Mouse (Mus musculus): ENCODE measurements at regions not wholly inside any gene's neighbourhood (a gene's known extent, or its start where the extent isn't known, plus 50 kb on each side); places are given as distances from the start of the nearest gene placed in this dataset.
"Not testable (repeated sequence)": the region's sequence is repeated elsewhere in the genome, so short reads cannot be mapped to it uniquely, and the experiment has no call there.

DNA sequence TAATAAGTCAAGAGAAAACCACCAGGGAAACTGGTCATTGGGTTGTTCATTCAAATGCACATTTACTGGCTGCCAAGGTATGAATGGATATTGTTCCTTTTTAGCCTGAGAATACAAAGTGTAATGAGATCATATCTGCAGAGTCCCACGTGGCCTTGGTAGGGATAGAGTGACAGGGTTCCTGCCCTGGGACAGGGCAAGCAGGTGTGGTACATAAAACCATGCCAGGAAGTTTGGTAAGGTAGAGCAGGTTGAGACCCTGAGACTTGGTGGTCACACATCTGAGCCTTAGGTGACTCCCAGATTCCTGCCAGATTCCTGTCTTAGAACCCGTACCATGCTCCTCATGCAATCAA lies 320.5 kb downstream of the Tm4sf1 start:
- no peak for DNase-seq (ENCODE audit: low read depth, low spot score)

DNA sequence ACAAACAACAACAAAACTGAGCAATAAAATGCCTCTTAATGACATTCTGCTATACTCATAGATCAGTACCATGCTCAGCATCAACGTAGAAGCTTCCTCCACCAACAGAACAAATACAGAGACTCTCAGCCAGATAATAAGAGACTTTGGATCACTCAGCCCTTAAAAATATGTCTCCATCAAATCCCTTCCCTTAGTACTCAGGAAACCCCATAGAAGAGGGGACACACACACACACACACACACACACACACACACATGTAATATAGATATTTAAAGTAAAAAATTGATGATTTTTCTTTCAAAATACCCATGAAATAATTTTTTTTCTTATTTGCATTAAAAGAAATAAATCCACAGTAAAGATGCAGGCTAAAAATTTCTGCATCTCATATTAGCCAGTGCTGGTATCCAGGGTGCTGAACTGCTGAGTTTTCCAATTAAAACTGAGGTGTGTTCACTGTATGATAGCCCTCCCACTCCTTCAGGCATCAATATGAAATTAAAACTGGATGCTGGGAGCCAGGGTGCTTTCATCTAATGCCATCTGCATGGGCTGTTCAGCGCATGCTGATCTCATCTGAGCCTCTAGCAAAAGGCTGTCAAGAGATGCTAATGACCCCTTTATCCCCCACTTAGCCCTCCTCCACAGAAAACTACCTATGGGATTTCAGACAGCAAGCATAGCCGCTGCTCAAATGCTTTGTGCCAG lies 321.0 kb downstream of the Tm4sf1 start:
- DNase-seq (ENCODE audit: low read depth, low spot score), result no peak

DNA sequence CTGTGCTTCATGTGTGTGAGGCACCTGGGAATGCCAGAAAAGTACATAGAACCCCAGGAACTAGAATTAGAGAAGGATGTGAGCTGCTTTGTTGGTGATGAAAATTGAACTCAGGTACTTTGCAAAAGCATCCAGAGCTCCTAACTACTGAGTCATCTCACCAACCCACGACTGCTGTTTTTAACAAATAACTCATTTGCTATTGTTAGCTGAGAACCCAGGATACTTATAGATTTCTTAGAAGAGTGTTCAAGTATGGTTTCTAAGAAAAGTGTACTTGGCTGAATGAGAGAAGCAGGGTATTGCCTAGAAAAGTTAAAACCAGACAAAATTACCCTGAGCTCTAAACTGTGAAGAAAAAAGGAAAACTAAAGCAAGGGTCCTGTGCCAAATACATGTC lies 335.8 kb downstream of the Tm4sf1 start:
- DNase-seq (ENCODE audit: low read depth, low spot score), result no peak

DNA sequence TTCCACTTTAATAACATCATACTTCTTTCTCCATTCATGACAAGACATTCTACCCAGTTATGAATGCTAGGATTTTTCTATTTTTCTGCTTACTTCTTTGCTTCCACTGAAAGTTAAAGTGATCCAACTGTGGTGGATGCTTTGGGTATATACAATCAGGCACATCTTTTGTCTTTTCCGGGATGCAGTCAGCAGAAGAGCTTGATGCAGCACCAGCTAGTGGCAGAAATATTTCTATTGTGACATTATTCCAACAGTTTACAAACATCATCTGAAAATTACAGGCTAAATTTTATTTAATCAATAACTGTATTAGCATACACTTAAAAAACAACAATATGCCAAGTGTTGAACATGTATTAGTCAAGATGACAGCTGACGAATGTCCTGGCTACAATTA lies 336.3 kb downstream of the Tm4sf1 start:
- no peak for DNase-seq (ENCODE audit: low read depth, low spot score)

DNA sequence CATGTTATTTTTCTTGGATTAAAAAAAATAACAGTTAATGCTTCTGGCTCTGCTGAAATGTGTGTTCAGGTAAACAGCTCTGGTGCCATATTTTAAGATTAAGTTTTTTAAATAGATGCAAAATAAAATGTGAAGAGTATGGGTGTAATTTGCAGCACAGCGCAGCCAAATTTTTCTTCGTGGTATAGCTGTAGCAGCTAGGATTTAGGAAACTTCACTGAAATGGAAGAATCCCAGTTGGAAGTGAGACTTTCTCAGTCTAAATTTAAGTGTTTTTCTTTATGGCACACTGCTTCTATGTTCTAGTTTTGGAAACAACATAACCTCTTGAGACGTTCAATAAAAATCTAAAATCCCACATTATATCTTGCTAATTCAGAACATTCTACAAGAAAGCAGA lies 337.6 kb downstream of the Tm4sf1 start:
- no peak for DNase-seq (ENCODE audit: low read depth, low spot score)

DNA sequence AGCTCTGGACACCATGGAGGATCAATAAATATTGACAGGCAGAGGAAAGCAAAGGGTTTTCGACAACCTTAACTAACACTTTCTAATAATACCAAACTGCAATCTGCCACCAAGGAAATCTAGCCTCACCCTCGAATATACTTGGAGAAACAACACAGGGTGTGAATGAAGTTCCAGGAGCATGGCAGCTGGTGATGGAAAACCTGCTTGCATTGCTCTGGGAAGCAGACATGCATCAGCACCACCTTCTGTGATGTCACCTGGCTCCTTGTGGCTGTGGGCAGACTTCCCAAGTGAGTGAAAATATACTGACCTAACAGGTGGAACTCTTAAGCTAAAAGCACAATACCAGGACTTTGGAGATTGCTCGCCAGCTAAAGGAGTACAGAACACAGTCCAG lies 338.5 kb downstream of the Tm4sf1 start:
- no peak for DNase-seq (ENCODE audit: low read depth, low spot score)

DNA sequence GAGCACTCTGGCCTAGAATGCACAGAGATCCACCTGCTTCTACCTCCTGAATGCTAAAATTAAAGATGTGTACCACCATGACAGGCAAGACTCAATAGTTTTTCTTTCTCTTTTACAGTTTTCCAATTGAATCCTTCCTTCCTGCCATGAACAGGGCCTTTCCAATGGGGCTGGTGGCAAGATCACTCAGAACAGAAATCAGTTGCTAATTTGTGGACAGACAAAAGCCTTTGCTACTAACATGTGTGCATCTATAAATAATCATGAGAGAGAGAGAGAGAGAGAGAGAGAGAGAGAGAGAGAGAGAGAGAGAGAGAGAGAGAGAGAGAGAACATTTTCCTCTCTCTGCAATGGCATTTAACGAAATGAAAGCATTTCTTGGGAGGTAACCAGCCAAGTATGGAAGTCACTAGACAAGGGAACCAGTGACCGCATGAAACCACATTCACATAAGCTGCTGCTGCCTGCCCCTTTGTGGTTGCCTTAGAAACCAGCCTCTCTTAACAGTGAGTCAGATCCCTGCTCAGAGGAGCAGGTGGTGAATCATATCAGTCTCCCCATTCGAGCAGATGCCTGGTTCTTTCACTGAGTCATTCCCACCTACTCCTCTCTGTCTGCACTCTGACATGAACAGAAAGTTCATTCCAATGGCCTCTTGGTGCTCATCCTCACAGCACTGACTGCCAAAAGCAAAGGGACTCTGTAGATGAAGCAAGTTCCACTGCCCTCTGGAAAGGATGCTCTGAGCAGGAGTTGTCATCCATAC lies 339.4 kb downstream of the Tm4sf1 start:
- DNase-seq (ENCODE audit: low read depth, low spot score), result no peak

DNA sequence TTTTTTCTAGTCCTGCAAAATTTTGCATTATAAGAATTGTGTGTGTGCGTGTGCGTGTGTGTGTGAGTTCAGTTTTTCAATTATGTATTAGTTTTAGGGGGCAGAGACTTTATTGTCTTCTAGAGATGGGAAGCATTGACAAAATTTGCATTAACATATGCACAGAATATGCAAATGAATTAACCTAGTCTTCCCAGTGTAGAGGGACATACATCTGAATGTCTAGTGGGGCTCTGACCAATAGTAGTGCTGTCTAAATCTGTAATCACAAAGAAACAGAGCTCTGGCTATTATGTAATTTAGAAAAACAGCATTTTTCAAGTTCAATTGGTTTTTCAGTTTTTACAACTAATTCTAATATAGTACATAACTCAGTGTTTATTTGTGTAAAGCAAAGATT lies 344.8 kb downstream of the Tm4sf1 start:
- DNase-seq (ENCODE audit: low read depth, low spot score), result no peak

DNA sequence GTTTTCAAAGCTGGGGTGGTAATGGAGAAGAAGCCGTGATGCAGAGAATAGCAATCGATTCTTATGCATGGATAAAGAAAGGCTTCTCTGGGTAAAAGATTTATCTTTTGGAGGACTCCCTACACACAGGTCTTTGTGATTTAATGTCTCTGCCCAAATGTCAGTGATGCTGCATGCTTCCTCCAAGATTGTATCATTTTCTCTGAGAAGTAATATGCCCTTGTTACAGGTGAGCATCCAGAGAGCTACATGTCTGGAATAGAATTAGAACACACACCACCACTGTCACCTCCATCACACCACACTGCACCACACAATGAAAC lies 346.0 kb downstream of the Tm4sf1 start:
- no peak for DNase-seq (ENCODE audit: low read depth, low spot score)

DNA sequence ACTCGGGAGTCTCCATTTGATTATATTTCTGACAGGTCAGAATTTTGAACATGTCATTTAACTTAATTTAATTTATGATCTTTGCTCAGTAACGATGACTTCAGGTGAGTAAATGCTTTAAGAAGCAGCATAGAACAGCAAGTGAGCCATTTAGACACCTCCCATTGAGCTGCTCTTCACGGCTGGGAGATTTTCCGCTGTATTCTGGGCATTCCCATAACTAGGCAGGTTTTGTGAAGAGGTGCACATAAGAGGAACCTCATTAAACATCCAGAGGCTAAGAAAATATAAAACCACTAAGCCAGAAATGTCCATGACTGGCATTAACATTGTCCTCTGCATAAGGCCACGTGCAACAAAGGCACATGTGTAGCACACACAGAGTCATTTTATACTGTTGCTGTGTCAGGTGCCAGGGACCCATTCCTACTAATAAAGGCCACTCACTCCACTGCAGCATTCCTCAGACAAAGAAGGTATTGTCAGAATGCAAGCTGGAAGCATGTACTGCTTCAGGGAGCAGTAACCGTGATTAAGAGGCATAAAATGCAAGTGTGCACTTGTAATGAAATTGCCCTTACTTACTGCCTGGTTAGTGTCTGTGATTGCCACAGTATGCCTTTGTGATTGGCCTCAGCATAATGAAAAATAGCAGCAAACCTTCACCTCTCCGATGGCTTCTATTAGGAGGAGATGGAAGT lies 346.5 kb downstream of the Tm4sf1 start:
- DNase-seq (ENCODE audit: low read depth, low spot score), result no peak

DNA sequence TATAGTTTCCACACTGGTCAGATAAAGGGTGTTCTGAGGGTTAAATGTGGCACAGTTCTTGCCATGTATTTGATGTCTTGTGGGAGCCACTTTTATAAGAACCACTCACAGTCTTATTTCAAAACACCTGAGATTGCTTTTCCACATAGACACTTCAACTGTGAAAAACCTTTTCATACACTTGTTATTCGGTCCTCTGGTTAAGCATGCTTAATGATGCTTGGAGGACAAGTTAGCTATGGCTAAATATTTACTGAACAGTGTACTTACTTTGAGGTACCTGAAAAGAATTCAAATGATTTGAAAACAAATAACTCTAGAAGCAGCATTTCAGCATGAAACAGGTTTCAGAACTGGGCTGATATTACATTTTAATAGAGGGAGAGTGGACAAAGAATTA lies 359.2 kb downstream of the Tm4sf1 start:
- DNase-seq (ENCODE audit: low read depth, low spot score), result not testable (repeated sequence)

DNA sequence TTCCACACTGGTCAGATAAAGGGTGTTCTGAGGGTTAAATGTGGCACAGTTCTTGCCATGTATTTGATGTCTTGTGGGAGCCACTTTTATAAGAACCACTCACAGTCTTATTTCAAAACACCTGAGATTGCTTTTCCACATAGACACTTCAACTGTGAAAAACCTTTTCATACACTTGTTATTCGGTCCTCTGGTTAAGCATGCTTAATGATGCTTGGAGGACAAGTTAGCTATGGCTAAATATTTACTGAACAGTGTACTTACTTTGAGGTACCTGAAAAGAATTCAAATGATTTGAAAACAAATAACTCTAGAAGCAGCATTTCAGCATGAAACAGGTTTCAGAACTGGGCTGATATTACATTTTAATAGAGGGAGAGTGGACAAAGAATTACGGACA lies 372.8 kb downstream of the Tm4sf1 start:
- not testable (repeated sequence) for DNase-seq (ENCODE audit: low read depth, low spot score)

DNA sequence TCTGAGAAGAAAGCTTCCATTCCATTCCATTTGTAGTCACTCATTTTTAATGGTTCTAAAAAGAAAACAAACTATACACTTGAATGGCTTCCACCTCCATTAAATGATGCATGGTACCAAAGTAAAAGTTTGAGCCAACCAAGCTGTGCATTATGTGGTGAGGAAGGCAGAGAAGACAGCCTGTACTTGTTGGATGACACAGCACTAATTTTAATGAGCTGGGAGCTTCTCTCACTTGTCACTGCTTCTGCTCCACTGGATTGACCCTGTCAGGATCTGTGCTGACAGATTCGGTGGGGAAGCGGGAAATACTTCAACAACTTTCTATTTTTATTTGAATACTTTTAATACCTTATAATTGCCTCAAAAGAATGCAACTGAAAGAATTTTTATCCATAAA lies 403.3 kb downstream of the Tm4sf1 start:
- no peak for DNase-seq (ENCODE audit: low read depth, low spot score)

DNA sequence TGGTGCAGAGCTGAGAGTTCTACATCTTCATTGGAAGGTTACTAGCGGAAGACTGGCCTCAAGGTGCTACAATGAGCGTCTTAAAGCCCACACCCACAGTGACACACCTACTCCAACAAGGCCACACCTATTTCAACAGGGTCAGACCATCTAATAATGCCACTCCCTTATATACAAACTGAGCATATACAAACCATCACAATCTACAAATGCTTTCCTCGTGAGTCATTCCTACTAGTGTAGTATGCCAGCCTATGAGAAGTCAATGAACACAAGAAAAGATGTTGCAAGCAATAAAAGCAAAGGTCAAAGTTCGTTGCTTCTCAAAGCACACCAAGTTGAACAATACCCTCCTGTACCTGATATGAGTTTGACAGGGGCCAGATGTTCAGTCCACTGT lies 424.7 kb downstream of the Tm4sf1 start:
- no peak for DNase-seq (ENCODE audit: low read depth, low spot score)

DNA sequence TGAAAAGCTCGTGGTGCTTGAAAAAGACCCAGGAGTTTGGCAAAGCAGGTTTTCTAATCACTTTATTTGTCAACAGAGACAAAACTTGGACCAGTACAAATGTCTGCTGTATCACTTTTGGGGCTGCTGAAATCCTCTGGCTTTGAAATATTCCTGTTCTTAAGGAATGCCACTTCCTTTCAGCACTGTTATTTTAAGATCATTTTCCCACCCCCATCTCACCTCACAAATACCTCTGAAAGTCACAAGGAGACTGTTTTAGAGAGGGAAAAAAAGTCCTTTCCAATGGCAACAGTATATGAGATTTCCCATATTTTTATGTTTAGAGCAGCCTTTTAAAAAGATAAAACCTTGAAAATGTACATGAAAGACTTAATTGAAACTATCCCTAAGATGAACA lies 438.2 kb downstream of the Tm4sf1 start:
- no peak for DNase-seq (ENCODE audit: low read depth, low spot score)

DNA sequence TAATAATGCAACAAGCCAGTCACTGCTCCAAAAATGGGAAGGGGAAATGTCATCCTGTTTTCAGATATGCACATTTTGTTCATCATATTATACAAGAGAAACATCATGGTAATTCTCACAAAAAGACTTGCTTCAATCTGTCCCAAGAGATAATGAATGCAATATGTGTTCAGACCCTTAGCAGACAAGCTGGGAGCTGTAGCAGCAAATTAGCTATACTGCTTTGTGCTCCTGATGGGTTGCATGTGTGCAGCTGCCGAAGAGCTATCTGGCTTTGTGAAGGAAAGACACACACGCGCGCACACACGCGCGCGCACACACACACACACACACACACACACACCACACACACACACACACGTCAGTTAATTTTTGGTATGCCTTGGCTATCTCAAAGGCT lies 441.9 kb downstream of the Tm4sf1 start:
- no peak for DNase-seq (ENCODE audit: low read depth, low spot score)

DNA sequence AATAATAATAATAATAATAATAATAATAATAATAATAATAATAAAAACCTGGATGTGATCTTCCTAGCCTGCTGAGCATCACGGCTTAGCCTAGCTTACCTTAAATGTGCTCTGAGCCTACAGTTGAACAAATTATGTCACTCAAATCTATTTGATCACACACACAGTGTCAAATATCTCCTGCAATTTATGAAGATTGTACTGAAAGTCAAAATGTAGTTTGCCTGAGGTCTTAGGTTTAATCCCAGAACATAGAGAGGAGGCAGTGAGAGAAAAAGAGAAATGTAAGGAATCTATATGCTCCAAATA lies 456.4 kb downstream of the Tm4sf1 start:
- DNase-seq (ENCODE audit: low read depth, low spot score), result no peak

DNA sequence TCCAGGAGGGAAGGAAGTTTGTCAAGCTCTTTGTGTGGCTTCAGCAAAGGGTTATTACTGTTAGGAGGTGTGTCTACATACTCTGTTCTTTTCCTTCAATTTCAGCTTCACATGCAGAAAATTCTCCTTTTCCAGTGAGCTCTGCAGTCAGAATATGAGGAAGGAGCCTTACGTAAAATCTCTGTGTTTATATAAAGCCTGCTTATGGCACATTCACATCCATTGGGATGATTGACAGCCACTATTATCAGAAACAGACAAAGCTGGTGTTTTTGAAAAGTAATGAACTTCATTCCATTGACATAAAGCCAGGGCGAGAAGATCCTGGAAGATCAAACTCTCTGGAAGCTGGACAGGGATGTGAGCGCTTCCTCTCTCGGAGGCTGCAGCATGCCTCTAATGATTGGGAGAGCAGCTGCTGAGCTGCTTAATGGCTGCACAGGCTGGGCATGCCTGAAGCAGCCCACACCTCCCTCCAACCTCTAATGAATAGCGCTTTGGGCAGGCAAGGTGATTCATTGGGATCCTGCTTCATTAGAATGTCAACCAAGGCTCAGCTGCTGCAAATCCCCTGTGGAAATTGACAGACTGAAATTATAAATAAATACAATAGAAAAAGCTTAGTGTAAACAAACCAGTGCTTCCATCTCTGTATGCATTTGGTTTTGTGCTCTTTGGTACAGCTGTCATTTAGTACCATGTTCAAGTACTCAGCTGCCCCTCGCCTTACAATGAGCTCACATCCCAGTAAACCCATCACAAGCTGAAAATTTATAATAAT lies 456.9 kb downstream of the Tm4sf1 start:
- DNase-seq (ENCODE audit: low read depth, low spot score), result no peak

DNA sequence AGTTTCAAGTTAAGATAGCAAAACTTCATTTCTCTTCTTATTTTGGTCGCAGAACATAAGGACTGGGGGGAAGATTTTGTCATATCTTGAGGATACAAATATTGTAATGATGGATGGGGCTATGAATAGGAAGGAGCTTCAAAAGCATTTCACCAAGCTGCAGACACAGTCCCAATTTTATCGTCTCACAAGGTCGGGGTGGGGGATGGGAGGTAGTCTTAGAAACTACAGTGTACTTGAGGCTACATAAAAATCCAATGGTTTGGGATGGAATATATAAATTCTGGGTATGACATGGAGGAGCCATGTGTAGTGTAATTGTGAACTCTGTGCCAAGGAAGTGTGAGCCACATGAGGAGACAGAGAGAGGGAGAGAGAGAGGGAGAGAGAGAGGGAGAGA lies 464.6 kb downstream of the Tm4sf1 start:
- no peak for DNase-seq (ENCODE audit: low read depth, low spot score)

DNA sequence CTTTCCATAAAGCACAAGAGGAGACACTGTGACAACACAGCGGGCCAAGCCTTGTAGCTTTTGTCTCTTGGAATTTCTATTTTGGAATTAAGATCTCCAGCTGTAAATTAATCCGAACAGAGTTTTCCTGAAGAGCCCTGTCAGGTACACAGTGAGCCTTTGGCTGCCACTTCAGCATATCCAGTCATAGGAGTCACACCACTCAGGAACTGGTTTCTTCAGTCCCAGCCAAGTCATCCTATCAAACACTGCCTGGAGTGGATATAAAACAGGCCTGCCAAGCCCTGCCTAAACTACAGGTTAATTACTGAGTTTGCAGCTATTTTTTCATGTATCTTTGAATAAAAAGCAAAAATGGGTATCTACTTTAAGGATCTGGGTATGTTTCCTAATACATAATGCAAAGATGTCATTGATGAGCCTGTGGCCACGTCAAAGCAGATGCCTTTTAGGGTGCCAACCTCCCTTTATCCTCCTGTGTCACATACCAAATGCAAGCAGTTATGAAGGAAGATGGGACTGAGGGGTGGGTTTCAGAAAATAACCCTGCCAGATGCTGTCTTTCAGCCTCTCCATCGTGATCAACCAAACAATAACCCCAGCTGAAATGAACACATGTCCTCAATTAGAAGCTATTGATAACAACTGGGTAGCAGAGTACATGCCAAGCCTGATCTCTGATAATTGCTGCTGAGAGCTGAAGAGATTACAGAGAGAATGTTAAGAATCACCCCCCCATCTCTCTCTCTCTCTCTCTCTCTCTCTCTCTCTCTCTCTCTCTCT lies 471.3 kb downstream of the Tm4sf1 start:
- no peak for DNase-seq (ENCODE audit: low read depth, low spot score)

DNA sequence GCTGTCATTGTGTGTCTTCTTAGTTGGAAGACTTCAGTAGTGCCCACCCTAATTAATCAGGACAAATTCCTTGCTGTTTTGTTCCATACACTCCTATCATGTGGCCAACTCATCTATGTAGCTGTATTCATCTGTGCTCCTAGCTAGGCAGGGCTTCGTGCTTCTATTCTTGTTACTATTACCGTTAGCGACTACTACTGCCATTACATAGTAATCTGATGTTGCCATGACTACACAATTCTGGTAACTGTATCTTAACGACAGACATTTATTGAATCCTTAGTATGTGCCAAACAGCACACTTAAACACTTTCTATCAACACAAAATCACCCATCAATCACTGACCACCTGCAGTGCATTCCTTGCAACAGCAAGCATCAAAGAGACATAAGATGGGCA lies 477.6 kb downstream of the Tm4sf1 start:
- no peak for DNase-seq (ENCODE audit: low read depth, low spot score)

All from skeletal muscle tissue, adult 2 months (tissue).